Mouse (Mus musculus) G1E (cell line): ENCODE results near the gene Nck2.

Experiments used
- CTCF ChIP-seq: IDR thresholded peaks from 2 replicates; pipeline ENCODE4 v1.5.1; 2012; ENCODE audit warnings: low read depth, low read length, inconsistent platforms, mixed read lengths
- GATA2 ChIP-seq: IDR thresholded peaks from 2 replicates; pipeline ENCODE4 v1.6.1; 2012; ENCODE audit warnings: low read depth, low read length, inconsistent platforms, borderline replicate concordance

GRCm38 (mm10) chr1:43398738-43399601 is 45.4 kb upstream of the Nck2 start:
- no peak for TF ChIP-seq CTCF
- TF ChIP-seq GATA2, result no peak
